Mouse (Mus musculus) kidney, adult 2 months (tissue): ENCODE data around the gene Sez6.

Experiments used
- CTCF ChIP-seq: fragments of 200-500 bp; conservative IDR thresholded peaks from 2 replicates; pipeline ENCODE4 v1.5.1; 2011; ENCODE audit warnings: low read depth, mild to moderate bottlenecking, control low read depth, low read length, moderate library complexity, mixed read lengths; ENCODE audit not compliant: insufficient read depth, insufficient read length
- POLR2A ChIP-seq: fragments of 200-500 bp; IDR thresholded peaks from one replicate; pipeline ENCODE4 v1.6.1; 2011; ENCODE audit warnings: low read depth, low read length, control low read depth

DNA sequence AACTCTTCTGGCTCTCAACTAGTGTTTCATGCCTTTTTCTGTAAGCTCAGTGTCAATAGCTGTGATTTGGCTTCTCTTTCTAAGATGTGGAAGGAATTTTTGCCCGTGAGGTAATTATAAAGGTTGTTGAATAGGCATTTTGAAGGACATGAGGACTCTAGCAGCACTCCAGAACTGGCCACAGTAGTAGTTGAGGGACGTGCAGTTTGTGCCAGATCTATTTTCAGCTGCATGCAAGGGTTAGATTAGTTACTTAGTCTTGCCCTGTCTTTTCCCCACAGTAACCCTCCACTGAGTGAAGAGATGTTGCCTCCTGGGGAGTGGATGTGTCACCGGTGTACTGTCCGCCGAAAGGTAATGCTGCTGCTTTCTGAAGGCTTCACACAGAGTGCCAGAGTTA is 75.8 kb downstream of the Sez6 start:
- TF ChIP-seq CTCF (no peak), POLR2A (no peak)
